Mouse (Mus musculus) midbrain, embryonic 16.5 days (tissue): Measurements from ENCODE around the gene Cep290. TPM values are rescaled to one million over a fixed set of nuclear protein-coding genes. Genes with fewer than 3 reads are reported as not detected.

Experiments
- ATAC-seq: fragments of 200-750 bp; cut with Nextera tagmentation; 2 replicates; pipeline ENCODE4 v1.8.0; 2017; ENCODE audit warnings: moderate TSS enrichment
- H3K27ac ChIP-seq: fragments of 300-500 bp; sonication (generic); 2 replicates; pipeline ENCODE4 v1.5.1; 2014; ENCODE audit warnings: mild to moderate bottlenecking, low read length, mixed read lengths
- H3K27me3 ChIP-seq: fragments of 300-500 bp; sonication (generic); 2 replicates; pipeline ENCODE4 v1.6.1; 2014; ENCODE audit warnings: low read depth, low read length, mixed read lengths; ENCODE audit not compliant: control insufficient read depth, insufficient read depth
- H3K36me3 ChIP-seq: fragments of 300-500 bp; sonication (generic); 2 replicates; pipeline ENCODE4 v1.6.1; 2014; ENCODE audit warnings: mild to moderate bottlenecking, low read length, moderate library complexity, mixed read lengths; ENCODE audit not compliant: control insufficient read depth, insufficient read depth
- H3K4me1 ChIP-seq: fragments of 300-500 bp; sonication (generic); 2 replicates; pipeline ENCODE4 v1.6.1; 2014; ENCODE audit warnings: mild to moderate bottlenecking, low read length, mixed read lengths; ENCODE audit not compliant: control insufficient read depth, insufficient read depth
- H3K4me2 ChIP-seq: fragments of 300-500 bp; sonication (generic); 2 replicates; pipeline ENCODE4 v1.6.1; 2014; ENCODE audit warnings: mild to moderate bottlenecking, low read length, mixed read lengths
- H3K4me3 ChIP-seq: fragments of 300-500 bp; sonication (generic); 2 replicates; pipeline ENCODE4 v1.5.1; 2014; ENCODE audit warnings: low read depth, mild to moderate bottlenecking, low read length, moderate library complexity, mixed read lengths
- H3K9ac ChIP-seq: fragments of 300-500 bp; sonication (generic); 2 replicates; pipeline ENCODE4 v1.6.1; 2014; ENCODE audit warnings: low read depth, low read length, mixed read lengths
- H3K9me3 ChIP-seq: fragments of 300-500 bp; sonication (generic); replicated peaks from 2 replicates; pipeline ENCODE4 v1.6.1; 2014; ENCODE audit warnings: mild to moderate bottlenecking, low read length, mixed read lengths; ENCODE audit not compliant: control insufficient read depth, poor library complexity, severe bottlenecking
- WGBS: fragments of 180-500 bp; shearing (Covaris S2); extraction: QIAGEN DNeasy Blood & Tissue Kit; methylation state at CpG from one replicate; pipeline ENCODE4 v1.1.7; 2014; 5-methylcytosine and 5-hydroxymethylcytosine counted together
- polyA plus RNA-seq: library from polyadenylated mRNA; unstranded; fragments of >200 nt; fragmentation: Nextera tagmentation; extraction: Ambion mirVana; gene quantifications from 2 replicates; pipeline ENCODE4 v1.2.1, GENCODE M21; 2015

The Cep290 gene
- polyA plus RNA-seq, 1 experiment from 2014 or later = 6.4 TPM

GRCm38 (mm10) chr10:100619474-100619873 is 132.1 kb downstream of the Cep290 start:
- H3K9me3 ChIP-seq = no peaks in the 10 kb centered on the region
- no peak overlapping the region for H3K9ac ChIP-seq
- H3K36me3 ChIP-seq = no peaks in the 10 kb centered on the region
- no peak overlapping the region for H3K4me2 ChIP-seq
- H3K27me3 ChIP-seq = no peaks in the 10 kb centered on the region
- no peak overlapping the region for H3K4me3 ChIP-seq
- H3K27ac ChIP-seq = no peak overlapping the region
- ATAC-seq = no peak
- WGBS = 95% methylated on average over 7 of the region's 7 CpGs
- H3K4me1 ChIP-seq = no peaks in the 10 kb centered on the region

DNA sequence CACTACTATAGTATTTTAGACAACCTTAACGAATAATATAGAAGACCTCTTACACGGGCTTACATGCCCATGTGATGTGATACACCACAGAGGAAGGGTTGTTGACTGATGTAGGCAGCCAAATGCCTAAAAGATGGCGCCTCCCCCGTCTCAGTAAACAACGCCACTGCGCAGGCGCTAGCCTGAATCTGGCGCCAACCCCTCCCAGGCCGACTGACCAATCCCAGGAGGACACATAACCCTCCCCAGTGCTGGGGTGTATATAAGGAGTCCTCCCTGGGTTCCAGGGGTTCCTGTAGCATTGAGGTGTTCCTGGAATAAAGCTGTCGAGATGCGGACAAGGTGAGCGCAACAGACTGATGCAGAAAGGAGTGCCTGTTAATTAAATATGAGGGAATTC is 132.7 kb downstream of the Cep290 start:
- no peak for ATAC-seq
- Histone ChIP-seq H3K9me3 (no peaks in the 10 kb centered on the region), H3K4me2 (no peak overlapping the region), H3K4me3 (no peak overlapping the region), H3K27ac (no peak overlapping the region), H3K27me3 (no peaks in the 10 kb centered on the region), H3K9ac (no peak overlapping the region), H3K4me1 (no peaks in the 10 kb centered on the region), H3K36me3 (no peaks in the 10 kb centered on the region)
- 93% methylated on average over 12 of the region's 12 CpGs for WGBS

- no peak overlapping the region for H3K9ac ChIP-seq
- no peaks in the 10 kb centered on the region for H3K27me3 ChIP-seq
- H3K4me3 ChIP-seq = no peak overlapping the region
- H3K36me3 ChIP-seq = no peaks in the 10 kb centered on the region
- no peaks in the 10 kb centered on the region for H3K9me3 ChIP-seq
- no peak overlapping the region for H3K27ac ChIP-seq
- no peak for ATAC-seq
- H3K4me2 ChIP-seq = no peak overlapping the region
- WGBS = 75% methylated on average over 3 of the region's 3 CpGs
- H3K4me1 ChIP-seq = no peaks in the 10 kb centered on the region
Observed at GRCm38 (mm10) chr10:100622494-100622893, 135.1 kb downstream of the Cep290 start.

Other genes starting within 250 kb of the Cep290 start
- not detected in 2 replicates for gene Gm4301, start 151.9 kb upstream of the Cep290 start, polyA plus RNA-seq
- gene Gm4302, start 146.7 kb upstream of the Cep290 start, polyA plus RNA-seq = not detected in 2 replicates
- not detected in 2 replicates for gene Gm4303, start 141.6 kb upstream of the Cep290 start, polyA plus RNA-seq
- gene Gm4305, start 136.5 kb upstream of the Cep290 start, polyA plus RNA-seq = not detected in 2 replicates
- gene Gm4307, start 126.2 kb upstream of the Cep290 start, polyA plus RNA-seq = not detected in 2 replicates
- not detected in 2 replicates for gene Gm4312, start 105.0 kb upstream of the Cep290 start, polyA plus RNA-seq
- 11.9 and 12.1 TPM in 2 replicates for gene Tmtc3, start 208 bp upstream of the Cep290 start, polyA plus RNA-seq
- 14.4 and 16.6 TPM in 2 replicates for gene 4930430F08Rik, start 102.9 kb downstream of the Cep290 start, polyA plus RNA-seq
- gene 1700017N19Rik, start 102.9 kb downstream of the Cep290 start, polyA plus RNA-seq = 0.23 and 0.26 TPM in 2 replicates